Mouse (Mus musculus): ENCODE data around the gene Adgrd1. TPM values are rescaled to one million over a fixed set of nuclear protein-coding genes. Genes with fewer than 3 reads are reported as not detected.
A peak's percentile ranks its signal among the peaks of the same experiment; 100 is the strongest.

Gene Adgrd1
- total and polyA plus RNA-seq, 2 experiments from 2014 or later, result 0.21 to 0.52 TPM

GRCm38 (mm10) chr5:129165595-129165994 is 69.0 kb downstream of the Adgrd1 start:
- Histone ChIP-seq H3K4me1 (ENCODE audit: insufficient read depth, low read length) (no peaks in the 10 kb centered on the region), H3K9me3 (ENCODE audit: low read length) (no peaks in the 10 kb centered on the region), H3K4me3 (ENCODE audit: low read length) (no peak overlapping the region), H3K9ac (replicated peaks; ENCODE audit: low read length) (no peak overlapping the region), H3K36me3 (ENCODE audit: insufficient read depth, low read length) (no peaks in the 10 kb centered on the region), H3K27ac (no peak overlapping the region), H3K4me2 (ENCODE audit: low read depth, low read length) (no peak overlapping the region), H3K27me3 (ENCODE audit: insufficient read depth, low read length) (no peaks in the 10 kb centered on the region)
- ATAC-seq, result no peak
- DNase-seq (ENCODE audit: low spot score), result no peak
- no peak for TF ChIP-seq CTCF (IDR thresholded peaks at IDR 0.05; ENCODE audit: low read depth)
- 73% methylated on average over 7 of the region's 7 CpGs for WGBS

DNA sequence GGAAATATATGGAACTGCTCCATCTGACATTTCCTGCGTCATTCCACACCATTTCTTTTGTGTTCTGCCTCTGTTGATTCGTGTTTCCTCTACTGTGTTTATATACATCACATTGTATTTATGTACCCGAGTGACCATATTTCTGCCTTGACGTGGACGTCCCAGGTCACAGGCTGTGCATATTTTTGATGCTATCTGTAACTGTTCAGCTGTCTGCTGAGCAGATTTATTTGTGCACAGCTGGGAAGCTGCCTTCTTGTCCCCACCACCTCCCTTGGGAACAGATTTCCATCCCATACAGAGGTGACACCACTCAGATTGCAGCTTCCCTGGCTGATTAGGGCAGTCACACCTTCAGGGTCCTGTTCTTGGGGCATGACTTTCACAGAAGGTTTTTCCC is 72.5 kb downstream of the Adgrd1 start:
- no peak for ATAC-seq
- TF ChIP-seq CTCF (IDR thresholded peaks at IDR 0.05; ENCODE audit: low read depth), result no peak
- Histone ChIP-seq H3K4me1 (ENCODE audit: insufficient read depth, low read length) (no peaks in the 10 kb centered on the region), H3K9me3 (ENCODE audit: low read length) (no peaks in the 10 kb centered on the region), H3K36me3 (ENCODE audit: insufficient read depth, low read length) (no peaks in the 10 kb centered on the region), H3K4me3 (ENCODE audit: low read length) (no peak overlapping the region), H3K4me2 (ENCODE audit: low read depth, low read length) (no peak overlapping the region), H3K27me3 (ENCODE audit: insufficient read depth, low read length) (no peaks in the 10 kb centered on the region), H3K9ac (replicated peaks; ENCODE audit: low read length) (no peak overlapping the region), H3K27ac (no peak overlapping the region)
- WGBS, result 51% methylated on average over 5 of the region's 5 CpGs
- DNase-seq (ENCODE audit: low spot score), result no peak

DNA sequence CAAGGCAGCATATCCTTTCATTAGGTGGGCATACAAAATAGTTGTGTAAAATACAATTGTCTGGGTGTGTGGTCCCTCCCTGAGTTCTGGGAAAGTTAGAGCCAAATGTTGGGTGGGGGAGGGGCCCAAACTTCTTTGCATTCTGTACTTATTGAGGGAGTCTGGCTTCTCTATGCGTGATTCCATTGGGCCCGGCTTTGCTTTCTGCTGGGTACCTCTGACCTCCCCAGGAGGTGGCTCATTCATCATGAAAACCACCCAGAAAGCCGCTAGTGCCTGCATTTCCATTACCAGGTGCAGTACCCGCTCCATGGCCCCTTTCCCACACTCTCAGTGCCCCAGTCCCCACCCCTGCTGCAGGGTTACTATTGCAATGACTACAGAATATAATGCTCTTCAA is 73.0 kb downstream of the Adgrd1 start:
- H3K4me3 ChIP-seq (ENCODE audit: low read length), result no peak overlapping the region
- ATAC-seq (no peak), DNase-seq (ENCODE audit: low spot score) (no peak)
- no peak overlapping the region for H3K4me2 ChIP-seq (ENCODE audit: low read depth, low read length)
- 14% methylated on average over 4 of the region's 4 CpGs for WGBS
- no peak overlapping the region for H3K27ac ChIP-seq
- no peaks in the 10 kb centered on the region for H3K9me3 ChIP-seq (ENCODE audit: low read length)
- H3K9ac ChIP-seq (replicated peaks; ENCODE audit: low read length), result no peak overlapping the region
- H3K4me1 ChIP-seq (ENCODE audit: insufficient read depth, low read length), result no peaks in the 10 kb centered on the region
- no peaks in the 10 kb centered on the region for H3K27me3 ChIP-seq (ENCODE audit: insufficient read depth, low read length)
- H3K36me3 ChIP-seq (ENCODE audit: insufficient read depth, low read length), result no peaks in the 10 kb centered on the region
- TF ChIP-seq CTCF (IDR thresholded peaks at IDR 0.05; ENCODE audit: low read depth), result no peak

- WGBS, result 93% methylated on average over 6 of the region's 6 CpGs
- DNase-seq (ENCODE audit: low spot score) (no peak), ATAC-seq (no peak)
- Histone ChIP-seq H3K27ac (no peak overlapping the region), H3K4me2 (ENCODE audit: low read depth, low read length) (no peak overlapping the region), H3K36me3 (ENCODE audit: insufficient read depth, low read length) (no peaks in the 10 kb centered on the region), H3K4me1 (ENCODE audit: insufficient read depth, low read length) (no peaks in the 10 kb centered on the region), H3K4me3 (ENCODE audit: low read length) (no peak overlapping the region), H3K27me3 (ENCODE audit: insufficient read depth, low read length) (no peaks in the 10 kb centered on the region), H3K9ac (replicated peaks; ENCODE audit: low read length) (no peak overlapping the region), H3K9me3 (ENCODE audit: low read length) (no peaks in the 10 kb centered on the region)
- no peak for TF ChIP-seq CTCF (IDR thresholded peaks at IDR 0.05; ENCODE audit: low read depth)
Measured at GRCm38 (mm10) chr5:129172533-129172932, 76.0 kb downstream of the Adgrd1 start.

DNA sequence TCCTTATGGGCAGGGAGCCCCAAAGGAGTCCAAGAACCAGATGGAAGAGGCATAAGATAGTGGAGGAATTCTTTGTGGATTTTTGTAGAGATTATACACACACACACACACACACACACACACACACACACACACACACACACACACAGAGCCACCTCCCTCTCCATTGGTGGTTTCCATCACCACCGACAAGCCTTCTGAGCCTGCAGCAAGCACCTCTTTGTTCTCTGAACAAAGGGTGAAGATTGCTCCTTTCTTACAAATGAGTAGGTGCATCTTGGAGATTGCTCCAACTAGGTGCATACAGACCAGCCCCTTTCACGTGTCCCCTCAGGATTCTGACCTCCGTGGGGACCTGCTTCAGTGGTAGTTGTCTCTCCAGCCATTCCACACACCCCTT is 79.4 kb downstream of the Adgrd1 start:
- H3K27ac ChIP-seq, result no peak overlapping the region
- H3K36me3 ChIP-seq (ENCODE audit: insufficient read depth, low read length), result no peaks in the 10 kb centered on the region
- H3K4me3 ChIP-seq (ENCODE audit: low read length), result no peak overlapping the region
- DNase-seq (ENCODE audit: low spot score) (no peak), ATAC-seq (no peak)
- 22% methylated on average over 3 of the region's 3 CpGs for WGBS
- no peaks in the 10 kb centered on the region for H3K27me3 ChIP-seq (ENCODE audit: insufficient read depth, low read length)
- no peaks in the 10 kb centered on the region for H3K4me1 ChIP-seq (ENCODE audit: insufficient read depth, low read length)
- no peak overlapping the region for H3K9ac ChIP-seq (replicated peaks; ENCODE audit: low read length)
- no peak overlapping the region for H3K4me2 ChIP-seq (ENCODE audit: low read depth, low read length)
- H3K9me3 ChIP-seq (ENCODE audit: low read length), result no peaks in the 10 kb centered on the region
- TF ChIP-seq CTCF (IDR thresholded peaks at IDR 0.05; ENCODE audit: low read depth), result no peak

DNA sequence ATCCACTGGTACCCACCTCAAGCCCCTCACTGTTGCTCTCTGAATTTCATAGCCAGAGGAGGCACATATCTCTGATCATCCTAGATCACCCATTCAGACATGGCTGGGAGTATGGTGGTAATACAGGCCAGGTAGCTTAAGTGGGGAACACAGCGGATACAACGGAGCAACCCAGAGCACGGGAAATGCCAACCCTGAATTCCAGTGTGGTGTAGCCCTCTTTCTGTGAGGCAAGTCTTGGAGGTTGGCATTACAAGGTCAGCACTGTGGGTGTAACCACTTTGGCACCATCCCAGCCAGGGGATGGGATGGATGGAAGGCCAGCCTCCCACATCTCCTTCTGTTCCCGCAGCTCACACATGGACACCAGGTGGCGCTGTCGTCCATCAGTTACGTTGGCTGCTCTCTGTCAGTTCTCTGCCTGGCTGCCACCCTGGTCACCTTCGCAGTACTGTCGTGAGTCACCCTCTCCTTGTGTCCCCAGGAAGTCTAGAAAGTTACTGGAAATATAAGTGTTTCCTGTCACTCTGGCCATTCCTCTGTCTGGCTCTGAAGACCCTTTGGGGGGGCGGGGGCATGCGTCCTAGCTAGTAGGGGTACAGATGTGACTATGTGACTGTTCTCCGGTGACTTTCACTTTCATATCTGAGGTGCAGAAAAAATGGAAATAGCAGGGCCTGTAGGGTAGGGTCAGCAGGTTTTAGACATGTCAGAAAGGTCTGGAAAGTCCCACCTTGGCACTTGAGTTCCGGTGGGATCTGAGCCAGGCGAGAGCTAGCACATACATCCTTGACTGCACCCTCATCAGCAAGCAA is 81.4 kb downstream of the Adgrd1 start:
- ATAC-seq (peak; percentile 72), DNase-seq (ENCODE audit: low spot score) (peak; percentile 92)
- no peaks in the 10 kb centered on the region for H3K27me3 ChIP-seq (ENCODE audit: insufficient read depth, low read length)
- no peak overlapping the region for H3K4me3 ChIP-seq (ENCODE audit: low read length)
- no peaks in the 10 kb centered on the region for H3K9me3 ChIP-seq (ENCODE audit: low read length)
- H3K4me1 ChIP-seq (ENCODE audit: insufficient read depth, low read length), result no peaks in the 10 kb centered on the region
- H3K36me3 ChIP-seq (ENCODE audit: insufficient read depth, low read length), result no peaks in the 10 kb centered on the region
- no peak overlapping the region for H3K27ac ChIP-seq
- H3K4me2 ChIP-seq (ENCODE audit: low read depth, low read length), result peak overlapping the region; percentile 22; the same call in 1 of the 2 replicates
- WGBS, result 47% methylated on average over 14 of the region's 14 CpGs
- TF ChIP-seq CTCF (IDR thresholded peaks at IDR 0.05; ENCODE audit: low read depth), result peak; percentile 98
- no peak overlapping the region for H3K9ac ChIP-seq (replicated peaks; ENCODE audit: low read length)

GRCm38 (mm10) chr5:129179356-129179755 is 82.8 kb downstream of the Adgrd1 start:
- no peaks in the 10 kb centered on the region for H3K4me1 ChIP-seq (ENCODE audit: insufficient read depth, low read length)
- WGBS, result 88% methylated on average over 6 of the region's 6 CpGs
- H3K4me2 ChIP-seq (ENCODE audit: low read depth, low read length), result no peak overlapping the region
- no peak overlapping the region for H3K9ac ChIP-seq (replicated peaks; ENCODE audit: low read length)
- DNase-seq (ENCODE audit: low spot score) (no peak), ATAC-seq (no peak)
- no peak overlapping the region for H3K4me3 ChIP-seq (ENCODE audit: low read length)
- H3K36me3 ChIP-seq (ENCODE audit: insufficient read depth, low read length), result no peaks in the 10 kb centered on the region
- H3K9me3 ChIP-seq (ENCODE audit: low read length), result no peaks in the 10 kb centered on the region
- H3K27ac ChIP-seq, result no peak overlapping the region
- TF ChIP-seq CTCF (IDR thresholded peaks at IDR 0.05; ENCODE audit: low read depth), result no peak
- H3K27me3 ChIP-seq (ENCODE audit: insufficient read depth, low read length), result no peaks in the 10 kb centered on the region

Measured in hindbrain, postnatal 0 days (tissue).